Mouse (Mus musculus) lung, embryonic 15.5 days (tissue): ENCODE data around the gene Pcgf1. TPM values are rescaled to one million over a fixed set of nuclear protein-coding genes. Genes with fewer than 3 reads are reported as not detected.

Source experiments
- ATAC-seq: fragments of 200-750 bp; cut with Nextera tagmentation; 2 replicates; pipeline ENCODE4 v1.8.0; 2017; ENCODE audit warnings: moderate number of reproducible peaks, borderline replicate concordance; ENCODE audit not compliant: low FRiP score, low TSS enrichment; ENCODE audit errors: extremely low read depth
- H3K27ac ChIP-seq: fragments of 300-500 bp; sonication (generic); 2 replicates; pipeline ENCODE4 v1.5.1; 2015; ENCODE audit warnings: moderate library complexity, mild to moderate bottlenecking, inconsistent platforms
- H3K27me3 ChIP-seq: fragments of 300-500 bp; sonication (generic); 2 replicates; pipeline ENCODE4 v1.6.1; 2015; ENCODE audit warnings: inconsistent platforms
- H3K36me3 ChIP-seq: fragments of 300-500 bp; sonication (generic); 2 replicates; pipeline ENCODE4 v1.6.1; 2015; ENCODE audit warnings: inconsistent platforms
- H3K4me1 ChIP-seq: fragments of 300-500 bp; sonication (generic); 2 replicates; pipeline ENCODE4 v1.6.1; 2015; ENCODE audit warnings: inconsistent platforms
- H3K4me2 ChIP-seq: fragments of 300-500 bp; sonication (generic); 2 replicates; pipeline ENCODE4 v1.6.1; 2015; ENCODE audit warnings: inconsistent platforms, mild to moderate bottlenecking, moderate library complexity
- H3K4me3 ChIP-seq: fragments of 300-500 bp; sonication (generic); 2 replicates; pipeline ENCODE4 v1.5.1; 2015; ENCODE audit warnings: mild to moderate bottlenecking, inconsistent platforms
- H3K9ac ChIP-seq: fragments of 300-500 bp; sonication (generic); 2 replicates; pipeline ENCODE4 v1.6.1; 2015; ENCODE audit warnings: inconsistent platforms
- H3K9me3 ChIP-seq: fragments of 300-500 bp; sonication (generic); 2 replicates; pipeline ENCODE4 v1.6.1; 2016; ENCODE audit warnings: inconsistent platforms
- WGBS: fragments of 180-500 bp; shearing (Covaris S2); methylation state at CpG from one replicate; pipeline ENCODE4 v1.1.7; 2015; 5-methylcytosine and 5-hydroxymethylcytosine counted together
- polyA plus RNA-seq: library from polyadenylated mRNA; unstranded; fragments of >200 nt; fragmentation: Nextera tagmentation; extraction: Ambion mirVana; gene quantifications from 2 replicates; pipeline ENCODE4 v1.2.1, GENCODE M21; 2015

Pcgf1 gene
- polyA plus RNA-seq, 1 experiment from 2014 or later = 31.2 TPM

DNA sequence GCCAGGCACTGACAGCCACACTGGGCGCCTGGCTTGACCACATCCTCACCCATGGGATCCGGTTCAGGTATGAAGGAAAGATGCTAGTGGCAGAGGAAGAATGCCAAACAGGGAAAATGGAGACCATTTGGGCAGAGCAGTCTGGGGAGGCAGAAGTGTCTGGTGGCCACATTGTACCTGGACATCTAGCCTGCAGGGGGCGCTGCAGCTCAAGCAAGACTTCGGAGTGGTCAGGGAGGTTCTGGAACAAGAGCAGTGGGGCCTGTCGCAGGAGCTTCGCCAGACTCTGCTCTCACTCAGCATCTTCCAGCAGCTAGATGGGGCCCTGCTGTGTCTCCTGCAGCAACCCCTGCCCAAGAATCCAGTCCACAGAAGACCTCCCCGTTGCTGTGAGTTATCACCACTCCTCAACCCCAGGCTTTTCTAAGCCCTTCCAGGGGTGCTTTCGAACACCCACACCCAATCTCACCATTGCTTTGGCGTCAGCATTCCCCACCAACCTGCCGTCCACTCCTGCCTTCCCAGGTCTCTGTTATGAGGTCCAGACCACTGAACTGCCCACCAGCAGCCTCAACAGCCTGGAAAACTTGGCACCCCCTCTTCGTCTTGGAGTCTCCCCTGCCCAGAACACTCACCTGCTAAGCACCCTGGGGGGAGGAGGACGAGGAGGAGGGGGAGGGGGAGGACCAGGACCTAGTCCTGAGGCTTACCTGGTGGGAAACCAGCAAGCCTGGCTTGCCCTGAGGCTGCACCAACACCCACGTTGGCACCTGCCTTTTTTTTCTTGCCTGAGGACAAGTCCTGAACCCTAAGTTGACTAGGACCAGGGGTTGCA is 30.1 kb downstream of the Pcgf1 start:
- ATAC-seq = no peak
- H3K9me3 ChIP-seq = no peaks in the 10 kb centered on the region
- no peak overlapping the region for H3K27ac ChIP-seq
- 0 out of 2 replicates have a peak overlapping the region, but pooled peaks have one; percentile 88 for H3K9ac ChIP-seq
- H3K4me2 ChIP-seq = peak overlapping the region; percentile 88
- no peaks in the 10 kb centered on the region for H3K27me3 ChIP-seq
- 36% methylated on average over 13 of the region's 13 CpGs for WGBS
- H3K36me3 ChIP-seq = 0 out of 2 replicates have a peak, but pooled peaks cover 15% of the 10 kb centered on the region
- peak overlapping the region; percentile 95 for H3K4me3 ChIP-seq
- peaks cover 28% of the 10 kb centered on the region for H3K4me1 ChIP-seq

DNA sequence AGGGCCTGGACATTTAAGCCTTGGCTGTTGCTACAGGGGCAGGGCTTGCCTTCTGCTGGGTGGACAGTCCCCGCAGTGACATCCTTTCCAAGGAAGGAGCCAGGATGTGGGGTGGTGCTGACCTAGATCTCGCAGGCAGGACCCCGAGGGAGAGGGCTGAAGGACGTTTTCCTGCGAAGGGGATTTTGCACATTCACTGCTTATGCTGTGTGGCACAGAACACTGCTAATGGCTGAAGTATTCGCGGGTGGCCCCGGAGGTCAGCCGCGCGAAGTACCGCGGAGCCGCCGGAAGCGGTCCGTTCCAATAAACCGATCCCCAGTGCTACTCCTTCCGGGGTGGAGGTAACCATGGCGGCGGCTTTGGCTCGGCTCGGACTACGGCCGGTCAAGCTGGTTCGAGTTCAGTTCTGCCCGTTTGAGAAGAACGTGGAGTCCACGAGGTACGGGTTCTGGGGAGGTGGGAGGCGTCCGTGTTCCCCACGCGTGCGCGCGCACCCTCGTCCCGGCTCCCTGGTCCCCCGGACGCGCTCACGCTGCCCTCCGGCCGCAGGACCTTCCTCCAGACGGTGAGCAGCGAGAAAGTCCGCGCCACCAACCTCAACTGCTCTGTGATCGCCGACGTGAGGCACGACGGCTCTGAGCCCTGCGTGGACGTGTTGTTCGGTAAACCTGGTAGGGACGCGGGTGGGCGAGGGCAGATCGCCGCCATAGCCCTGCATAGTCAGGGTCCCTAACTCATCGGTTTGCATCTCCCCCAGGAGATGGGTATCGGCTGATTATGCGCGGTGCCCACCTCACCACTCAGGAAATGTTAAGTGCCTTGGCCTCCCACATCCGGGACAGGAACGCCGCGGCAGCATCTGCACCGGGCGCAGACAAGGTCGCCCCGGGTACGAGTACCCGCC is 31.3 kb downstream of the Pcgf1 start, which contains the start of gene Mrpl53:
TSS of gene Mrpl53 (plus strand) at position 279 of the 907 bp plus-strand sequence.
- H3K9ac ChIP-seq = peak within 1 kb of the TSS; percentile 88
- H3K27ac ChIP-seq = peak within 1 kb of the TSS; percentile 75
- no peaks in the 10 kb centered on the region for H3K27me3 ChIP-seq
- peak within 1 kb of the TSS; percentile 95 for H3K4me3 ChIP-seq
- H3K4me1 ChIP-seq = peaks cover 20% of the 10 kb centered on the region
- peak within 1 kb of the TSS; percentile 88 for H3K4me2 ChIP-seq
- under 1% methylated on average over 76 of the region's 76 CpGs for WGBS
- H3K9me3 ChIP-seq = no peaks in the 10 kb centered on the region
- H3K36me3 ChIP-seq = 0 out of 2 replicates have a peak, but pooled peaks cover 15% of the 10 kb centered on the region
- peak; percentile 91 for ATAC-seq

DNA sequence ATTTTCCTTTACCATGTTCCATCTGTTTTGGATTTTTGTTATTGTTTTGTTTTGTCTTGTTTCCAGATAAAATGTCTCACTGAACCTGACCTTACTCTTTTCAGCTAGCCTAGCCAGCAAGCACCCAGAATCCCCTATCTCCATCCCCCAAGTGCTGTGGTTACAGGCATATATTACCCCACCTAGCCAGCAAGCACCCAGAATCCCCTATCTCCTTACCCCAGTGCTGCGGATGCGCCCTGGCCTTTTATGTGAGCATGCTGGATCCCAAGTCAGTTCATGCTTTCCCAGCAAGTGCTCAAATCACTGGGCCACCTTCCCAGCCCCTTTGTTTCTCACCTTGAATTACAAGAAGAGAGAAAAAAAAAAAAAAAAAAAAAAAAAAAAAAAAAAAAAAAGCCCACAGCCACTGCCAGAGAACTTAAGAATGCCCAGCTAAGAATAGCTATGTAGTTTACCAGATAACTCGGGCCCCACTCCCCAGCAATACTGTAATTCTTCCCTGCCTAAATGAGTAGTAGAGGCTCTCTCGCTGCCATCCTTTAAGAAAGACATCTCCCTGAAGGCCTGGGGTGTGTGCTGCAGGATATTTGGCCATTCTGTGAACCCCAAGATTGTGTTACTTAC is 34.0 kb downstream of the Pcgf1 start:
- 85% methylated on average over 4 of the region's 4 CpGs for WGBS
- Histone ChIP-seq H3K36me3 (0 out of 2 replicates have a peak, but pooled peaks cover 12% of the 10 kb centered on the region), H3K4me3 (no peak overlapping the region), H3K4me1 (peaks cover 37% of the 10 kb centered on the region), H3K9me3 (no peaks in the 10 kb centered on the region), H3K27me3 (no peaks in the 10 kb centered on the region), H3K27ac (no peak overlapping the region), H3K9ac (no peak overlapping the region), H3K4me2 (no peak overlapping the region)
- ATAC-seq = no peak

- peaks cover 34% of the 10 kb centered on the region for H3K4me1 ChIP-seq
- WGBS = 1% methylated on average over 47 of the region's 58 CpGs
- H3K36me3 ChIP-seq = peaks cover 38% of the 10 kb centered on the region
- H3K27ac ChIP-seq = peak within 1 kb of the TSS; percentile 84
- H3K4me3 ChIP-seq = peak within 1 kb of the TSS; percentile 94
- no peaks in the 10 kb centered on the region for H3K27me3 ChIP-seq
- H3K4me2 ChIP-seq = peak within 1 kb of the TSS; percentile 96
- peak; percentile 87 for ATAC-seq
- H3K9me3 ChIP-seq = no peaks in the 10 kb centered on the region
- peak within 1 kb of the TSS; percentile 96 for H3K9ac ChIP-seq
Measured at GRCm38 (mm10) chr6:83115011-83115671, 37.5 kb downstream of the Pcgf1 start, which contains the start of gene Mogs. TSS of gene Mogs (plus strand) at chr6:83115496.

DNA sequence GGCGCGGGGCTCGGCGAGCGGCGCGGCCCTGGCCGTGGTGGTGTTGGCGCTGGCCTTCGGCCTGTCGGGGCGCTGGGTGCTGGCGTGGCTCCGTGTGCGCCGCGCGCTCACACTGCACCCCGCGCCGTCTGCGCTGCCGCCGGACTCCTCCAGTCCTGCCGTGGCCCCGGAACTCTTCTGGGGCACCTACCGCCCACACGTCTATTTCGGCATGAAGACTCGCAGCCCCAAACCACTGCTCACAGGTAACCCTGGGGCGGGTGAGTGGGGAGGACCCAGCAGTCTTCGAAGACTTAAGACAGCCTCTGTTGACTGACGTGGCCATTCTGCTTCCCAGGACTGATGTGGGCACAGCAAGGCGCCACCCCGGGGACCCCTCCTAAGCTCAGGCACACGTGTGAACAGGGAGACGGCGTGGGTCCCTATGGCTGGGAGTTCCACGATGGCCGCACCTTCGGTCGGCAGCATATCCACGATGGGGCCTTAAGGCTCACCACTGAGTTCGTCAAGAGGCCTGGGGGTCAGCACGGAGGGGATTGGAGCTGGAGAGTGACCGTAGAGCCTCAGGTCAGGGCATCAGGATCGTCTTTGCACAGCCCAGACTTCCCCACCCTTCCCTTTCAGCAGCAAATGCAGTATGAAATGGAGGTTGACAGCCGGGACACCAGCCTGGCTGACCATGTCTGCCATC is 38.2 kb downstream of the Pcgf1 start:
- H3K9me3 ChIP-seq = no peaks in the 10 kb centered on the region
- peak; percentile 43 for ATAC-seq
- WGBS = under 1% methylated on average over 48 of the region's 48 CpGs
- peak overlapping the region; percentile 96 for H3K4me2 ChIP-seq
- peak overlapping the region; percentile 94 for H3K4me3 ChIP-seq
- H3K27ac ChIP-seq = peak overlapping the region; percentile 84
- H3K36me3 ChIP-seq = peaks cover 32% of the 10 kb centered on the region
- peaks cover 37% of the 10 kb centered on the region for H3K4me1 ChIP-seq
- no peaks in the 10 kb centered on the region for H3K27me3 ChIP-seq
- peak overlapping the region; percentile 96 for H3K9ac ChIP-seq

DNA sequence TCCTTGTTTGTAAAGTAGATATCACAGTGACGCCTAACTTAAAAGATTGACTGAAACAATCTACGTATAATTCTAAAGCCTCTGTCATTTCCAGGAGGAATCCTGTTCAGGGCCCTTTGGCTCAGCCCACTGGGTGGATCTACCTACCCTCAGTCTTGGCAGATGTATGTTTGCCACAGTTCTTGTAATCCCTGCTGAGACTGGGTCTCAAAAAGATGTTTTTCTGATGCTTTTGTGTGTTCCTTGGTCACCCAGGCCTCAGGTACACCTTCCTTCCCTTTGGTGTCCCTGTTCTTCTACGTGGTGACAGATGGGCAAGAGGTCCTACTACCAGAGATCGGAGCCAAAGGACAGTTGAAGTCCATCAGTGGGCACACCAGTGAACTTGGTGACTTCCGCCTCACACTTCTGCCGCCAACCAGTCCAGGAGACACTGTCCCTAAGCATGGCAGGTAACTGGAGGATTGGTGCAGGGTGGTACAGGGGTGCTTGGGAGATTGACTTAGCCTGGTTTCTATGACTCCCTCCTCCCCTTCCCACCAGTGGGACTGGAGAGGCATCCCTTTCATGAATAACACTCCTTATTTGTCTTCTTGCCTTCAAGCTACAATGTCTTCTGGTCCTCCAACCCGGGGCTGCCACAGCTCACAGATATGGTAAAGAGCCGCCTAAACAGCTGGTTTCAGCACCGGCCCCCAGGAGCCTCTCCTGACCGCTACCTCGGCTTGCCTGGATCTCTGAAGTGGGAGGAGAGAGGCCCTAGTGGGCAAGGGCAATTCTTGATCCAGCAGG is 38.9 kb downstream of the Pcgf1 start:
- peaks cover 26% of the 10 kb centered on the region for H3K36me3 ChIP-seq
- peaks cover 37% of the 10 kb centered on the region for H3K4me1 ChIP-seq
- no peaks in the 10 kb centered on the region for H3K27me3 ChIP-seq
- H3K4me2 ChIP-seq = peak overlapping the region; percentile 96
- peak overlapping the region; percentile 96 for H3K9ac ChIP-seq
- H3K4me3 ChIP-seq = peak overlapping the region; percentile 94
- 63% methylated on average over 11 of the region's 11 CpGs for WGBS
- peak overlapping the region; percentile 84; the same call in 1 of the 2 replicates for H3K27ac ChIP-seq
- no peak for ATAC-seq
- no peaks in the 10 kb centered on the region for H3K9me3 ChIP-seq

- H3K4me2 ChIP-seq = no peak overlapping the region
- H3K27me3 ChIP-seq = no peaks in the 10 kb centered on the region
- WGBS = 76% methylated on average over 4 of the region's 4 CpGs
- no peak for ATAC-seq
- peaks cover 26% of the 10 kb centered on the region for H3K36me3 ChIP-seq
- no peak overlapping the region for H3K4me3 ChIP-seq
- no peak overlapping the region for H3K9ac ChIP-seq
- peak overlapping the region; percentile 0; the same call in 1 of the 2 replicates for H3K27ac ChIP-seq
- H3K4me1 ChIP-seq = peaks cover 39% of the 10 kb centered on the region
- H3K9me3 ChIP-seq = no peaks in the 10 kb centered on the region
Measured at GRCm38 (mm10) chr6:83117165-83117438, 39.4 kb downstream of the Pcgf1 start.

- ATAC-seq = no peak
- Histone ChIP-seq H3K4me2 (no peak overlapping the region), H3K27ac (no peak overlapping the region), H3K4me3 (no peak overlapping the region), H3K9me3 (no peaks in the 10 kb centered on the region), H3K36me3 (peaks cover 26% of the 10 kb centered on the region), H3K4me1 (peaks cover 44% of the 10 kb centered on the region), H3K9ac (no peak overlapping the region), H3K27me3 (no peaks in the 10 kb centered on the region)
- WGBS = 88% methylated on average over 13 of the region's 13 CpGs
Measured at GRCm38 (mm10) chr6:83117616-83118015, 39.9 kb downstream of the Pcgf1 start.

- 71% methylated on average over 11 of the region's 11 CpGs for WGBS
- no peak overlapping the region for H3K9ac ChIP-seq
- no peaks in the 10 kb centered on the region for H3K27me3 ChIP-seq
- no peak overlapping the region for H3K27ac ChIP-seq
- peaks cover 51% of the 10 kb centered on the region for H3K4me1 ChIP-seq
- H3K4me2 ChIP-seq = no peak overlapping the region
- H3K9me3 ChIP-seq = no peaks in the 10 kb centered on the region
- peaks cover 26% of the 10 kb centered on the region for H3K36me3 ChIP-seq
- ATAC-seq = no peak
- H3K4me3 ChIP-seq = no peak overlapping the region
Measured at GRCm38 (mm10) chr6:83118369-83118768, 40.7 kb downstream of the Pcgf1 start.
